Mouse (Mus musculus) MEL (cell line): ENCODE measurements around the gene Sec1. TPM values are rescaled to one million over a fixed set of nuclear protein-coding genes. Genes with fewer than 3 reads are reported as not detected.

ENCODE experiments used
- DNase-seq: peaks from one replicate; pipeline ENCODE4 v3.0.0; 2011; ENCODE audit warnings: low read depth, low spot score
- H3K27ac ChIP-seq: 2 replicates; pipeline ENCODE4 v1.5.1; 2012; ENCODE audit warnings: low read depth, mild to moderate bottlenecking, control low read depth, low read length, moderate library complexity; ENCODE audit not compliant: control insufficient read depth
- H3K27me3 ChIP-seq, 2 experiments: fragments of 150-350 bp in 1 of 2; sonication (generic) in 1 of 2; 2 replicates each; pipeline ENCODE4 v1.6.1; 2012; ENCODE audit warnings: low read length in 2 of 2, mild to moderate bottlenecking in 2 of 2, improper control_type of control experiment in 1 of 2, moderate library complexity in 1 of 2; ENCODE audit not compliant: insufficient read depth in 2 of 2, control insufficient read depth in 1 of 2
- H3K36me3 ChIP-seq, 2 experiments: 2 replicates each; pipeline ENCODE4 v1.6.1; 2012 to 2014; ENCODE audit warnings: low read length in 2 of 2, improper control_type of control experiment in 1 of 2, inconsistent platforms in 1 of 2, mild to moderate bottlenecking in 1 of 2; ENCODE audit not compliant: insufficient read depth in 2 of 2, control insufficient read depth in 1 of 2
- H3K4me1 ChIP-seq, 2 experiments: fragments of 150-350 bp in 1 of 2; sonication (generic) in 1 of 2; 2 replicates each; pipeline ENCODE4 v1.6.1; 2012; ENCODE audit warnings: low read length in 2 of 2, improper control_type of control experiment in 1 of 2, mild to moderate bottlenecking in 1 of 2; ENCODE audit not compliant: insufficient read depth in 2 of 2, control insufficient read depth in 1 of 2
- H3K4me3 ChIP-seq, 2 experiments: fragments of 150-350 bp in 1 of 2; sonication (generic) in 1 of 2; 2 replicates each; pipeline ENCODE4 v1.5.1; 2012; ENCODE audit warnings: low read depth in 2 of 2, low read length in 2 of 2, mild to moderate bottlenecking in 2 of 2, moderate library complexity in 2 of 2, control low read depth in 1 of 2, improper control_type of control experiment in 1 of 2; ENCODE audit not compliant: control insufficient read depth in 1 of 2, insufficient read depth in 1 of 2
- H3K79me2 ChIP-seq: 2 replicates; pipeline ENCODE4 v1.6.1; 2012; ENCODE audit warnings: mild to moderate bottlenecking, low read length, moderate library complexity; ENCODE audit not compliant: control insufficient read depth, poor library complexity, insufficient read depth
- H3K9ac ChIP-seq: 2 replicates; pipeline ENCODE4 v1.6.1; 2012; ENCODE audit warnings: low read depth, mild to moderate bottlenecking, control low read depth, low read length, moderate library complexity; ENCODE audit not compliant: control insufficient read depth, poor library complexity, severe bottlenecking
- H3K9me3 ChIP-seq: fragments of 150-350 bp; sonication (generic); replicated peaks from 2 replicates; pipeline ENCODE4 v1.6.1; 2012; ENCODE audit warnings: mild to moderate bottlenecking, low read length, improper control_type of control experiment, moderate library complexity; ENCODE audit not compliant: insufficient read depth
- BHLHE40 ChIP-seq: IDR thresholded peaks from 2 replicates; pipeline ENCODE4 v1.6.1; 2012; ENCODE audit warnings: low read depth, mild to moderate bottlenecking, inconsistent platforms, low read length, improper control_type of control experiment, borderline replicate concordance
- CHD1 ChIP-seq: IDR thresholded peaks from 2 replicates; pipeline ENCODE4 v1.6.1; 2012; ENCODE audit warnings: low read depth, mild to moderate bottlenecking, inconsistent platforms, low read length, improper control_type of control experiment
- CHD2 ChIP-seq: IDR thresholded peaks from 2 replicates; pipeline ENCODE4 v1.6.1; 2011; ENCODE audit warnings: low read length, improper control_type of control experiment
- E2F4 ChIP-seq: IDR thresholded peaks from 2 replicates; pipeline ENCODE4 v1.6.1; 2011; ENCODE audit warnings: low read depth, low read length, improper control_type of control experiment, borderline replicate concordance
- ELF1 ChIP-seq: IDR thresholded peaks from 2 replicates; pipeline ENCODE4 v1.6.1; 2014; ENCODE audit warnings: low read depth, mild to moderate bottlenecking, inconsistent platforms, low read length, improper control_type of control experiment, moderate library complexity
- EP300 ChIP-seq, 2 experiments: IDR thresholded peaks; 2 replicates each; pipeline ENCODE4 v1.6.1; 2011; ENCODE audit warnings: improper control_type of control experiment in 2 of 2, low read length in 2 of 2, low read depth in 1 of 2, mild to moderate bottlenecking in 1 of 2
- ETS1 ChIP-seq: IDR thresholded peaks from 2 replicates; pipeline ENCODE4 v1.6.1; 2012; ENCODE audit warnings: low read depth, mild to moderate bottlenecking, inconsistent platforms, low read length, improper control_type of control experiment, moderate library complexity
- GATA1 ChIP-seq: IDR thresholded peaks from 2 replicates; pipeline ENCODE4 v1.6.1; 2011; ENCODE audit warnings: low read depth, low read length, improper control_type of control experiment
- HCFC1 ChIP-seq: IDR thresholded peaks from 2 replicates; pipeline ENCODE4 v1.6.1; 2012; ENCODE audit warnings: low read depth, mild to moderate bottlenecking, inconsistent platforms, low read length, improper control_type of control experiment, moderate library complexity
- JUND ChIP-seq: IDR thresholded peaks from 2 replicates; pipeline ENCODE4 v1.6.1; 2011; ENCODE audit warnings: low read depth, mild to moderate bottlenecking, improper control_type of control experiment, low read length
- KAT2A ChIP-seq: conservative IDR thresholded peaks from 2 replicates; pipeline ENCODE4 v1.6.1; 2012; ENCODE audit warnings: low read depth, low read length, improper control_type of control experiment, inconsistent platforms
- MAZ ChIP-seq: IDR thresholded peaks from 2 replicates; pipeline ENCODE4 v1.6.1; 2012; ENCODE audit warnings: low read depth, mild to moderate bottlenecking, inconsistent platforms, low read length, improper control_type of control experiment
- MYC ChIP-seq: IDR thresholded peaks from 2 replicates; pipeline ENCODE4 v1.6.1; 2011; ENCODE audit warnings: low read depth, mild to moderate bottlenecking, low read length, improper control_type of control experiment, moderate library complexity
- NRF1 ChIP-seq: IDR thresholded peaks from 2 replicates; pipeline ENCODE4 v1.6.1; 2014; ENCODE audit warnings: low read depth, mild to moderate bottlenecking, inconsistent platforms, low read length, improper control_type of control experiment, moderate library complexity; ENCODE audit not compliant: poor library complexity, insufficient read depth, severe bottlenecking
- POLR2AphosphoS2 ChIP-seq: IDR thresholded peaks from 2 replicates; pipeline ENCODE4 v1.6.1; 2011; ENCODE audit warnings: low read length, improper control_type of control experiment
- POLR2AphosphoS5 ChIP-seq: IDR thresholded peaks from 2 replicates; pipeline ENCODE4 v1.6.1; 2012; ENCODE audit warnings: low read depth, borderline replicate concordance, mild to moderate bottlenecking, inconsistent platforms, low read length, moderate library complexity, mixed read lengths
- RAD21 ChIP-seq: IDR thresholded peaks from 2 replicates; pipeline ENCODE4 v1.6.1; 2011; ENCODE audit warnings: mild to moderate bottlenecking, low read depth, low read length, improper control_type of control experiment
- RCOR1 ChIP-seq: IDR thresholded peaks from 2 replicates; pipeline ENCODE4 v1.6.1; 2012; ENCODE audit warnings: low read depth, mild to moderate bottlenecking, inconsistent platforms, low read length, improper control_type of control experiment
- SMC3 ChIP-seq: IDR thresholded peaks from 2 replicates; pipeline ENCODE4 v1.6.1; 2011; ENCODE audit warnings: low read depth, low read length, improper control_type of control experiment
- TAL1 ChIP-seq: IDR thresholded peaks from 2 replicates; pipeline ENCODE4 v1.6.1; 2012; ENCODE audit warnings: mild to moderate bottlenecking, inconsistent platforms, low read length, moderate library complexity, mixed read lengths
- TCF12 ChIP-seq: IDR thresholded peaks from 2 replicates; pipeline ENCODE4 v1.6.1; 2014; ENCODE audit warnings: low read depth, mild to moderate bottlenecking, inconsistent platforms, low read length, improper control_type of control experiment, moderate library complexity
- USF1 ChIP-seq: IDR thresholded peaks from 2 replicates; pipeline ENCODE4 v1.6.1; 2014; ENCODE audit warnings: low read depth, mild to moderate bottlenecking, inconsistent platforms, low read length, improper control_type of control experiment, moderate library complexity
- ZC3H11A ChIP-seq: IDR thresholded peaks from 2 replicates; pipeline ENCODE4 v1.6.1; 2012; ENCODE audit warnings: low read depth, mild to moderate bottlenecking, inconsistent platforms, low read length, improper control_type of control experiment
- ZKSCAN1 ChIP-seq: IDR thresholded peaks from 2 replicates; pipeline ENCODE4 v1.6.1; 2012; ENCODE audit warnings: low read depth, mild to moderate bottlenecking, inconsistent platforms, low read length, improper control_type of control experiment, moderate library complexity
- ZMIZ1 ChIP-seq: IDR thresholded peaks from 2 replicates; pipeline ENCODE4 v1.6.1; 2012; ENCODE audit warnings: low read depth, mild to moderate bottlenecking, inconsistent platforms, low read length, improper control_type of control experiment, moderate library complexity
- ZNF384 ChIP-seq: IDR thresholded peaks from 2 replicates; pipeline ENCODE4 v1.6.1; 2012; ENCODE audit warnings: low read depth, mild to moderate bottlenecking, inconsistent platforms, low read length, improper control_type of control experiment
- polyA plus RNA-seq, 2 experiments: library from polyadenylated mRNA; stranded (reverse) in 1 of 2; unstranded in 1 of 2; fragments of >175 nt in 1 of 2; fragments of >200 nt in 1 of 2; gene quantifications; 2 replicates each; pipeline versions ENCODE4 v1.2.1 to v1.2.4; 2012; ENCODE audit warnings: low replicate concordance in 2 of 2, low read depth in 1 of 2; ENCODE audit not compliant: insufficient read length in 2 of 2, insufficient read depth in 1 of 2, missing spikeins in 1 of 2
- total RNA-seq: library from RNA; depleted of rRNA; stranded (reverse); fragments of 300-350 nt; gene quantifications from 2 replicates; pipeline ENCODE4 v1.2.3, GENCODE M21; 2012

The Sec1 gene
- total and polyA plus RNA-seq, 3 experiments: not detected

DNA sequence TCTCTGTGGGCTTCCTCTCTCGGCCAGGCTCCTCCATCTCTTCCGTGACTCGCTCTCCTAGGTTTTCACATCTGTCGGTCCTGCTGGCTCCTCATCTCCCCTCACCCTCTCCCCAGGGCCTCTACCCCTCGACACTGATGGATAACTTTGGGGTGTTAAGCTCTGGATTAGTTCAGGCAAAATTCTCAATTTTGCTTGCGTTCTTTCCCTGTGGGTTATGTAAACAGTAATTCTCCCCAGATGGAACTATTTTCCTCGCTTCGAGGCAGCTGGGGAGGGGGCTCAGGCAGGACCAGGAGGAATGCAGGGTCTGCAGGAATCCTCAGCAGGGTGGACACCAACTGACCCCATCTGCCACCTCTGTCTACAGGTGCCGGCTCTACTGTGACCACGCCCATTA, 8.4 kb downstream of the Sec1 start:
- H3K36me3 ChIP-seq: peaks cover 0 to 16% of the 10 kb centered on the region in 2 experiments; a peak in 2 of 4 replicates
- no peak overlapping the region for H3K9ac ChIP-seq
- H3K79me2 ChIP-seq: no peaks in the 10 kb centered on the region
- DNase-seq: no peak
- H3K4me3 ChIP-seq: no peak overlapping the region
- no peak overlapping the region for H3K27ac ChIP-seq
- TF ChIP-seq POLR2AphosphoS2 (no peak), ELF1 (no peak), EP300 (IDR thresholded peaks at IDR 0.05; ENCODE audit: low read depth in 1 of 2, low read length in 2 of 2) (no peak), MYC (no peak), MAZ (no peak), GATA1 (no peak), ZNF384 (no peak), ZMIZ1 (no peak), TAL1 (no peak), HCFC1 (no peak), SMC3 (no peak), E2F4 (no peak), TCF12 (no peak), ZC3H11A (no peak), NRF1 (no peak), RCOR1 (no peak), POLR2AphosphoS5 (no peak), BHLHE40 (no peak), KAT2A (no peak)
- H3K4me1 ChIP-seq: peaks cover 13 to 18% of the 10 kb centered on the region in 2 experiments
- H3K9me3 ChIP-seq: no peaks in the 10 kb centered on the region
- peaks cover 1 to 3% of the 10 kb centered on the region in 2 experiments; a peak in 2 of 4 replicates for H3K27me3 ChIP-seq

DNA sequence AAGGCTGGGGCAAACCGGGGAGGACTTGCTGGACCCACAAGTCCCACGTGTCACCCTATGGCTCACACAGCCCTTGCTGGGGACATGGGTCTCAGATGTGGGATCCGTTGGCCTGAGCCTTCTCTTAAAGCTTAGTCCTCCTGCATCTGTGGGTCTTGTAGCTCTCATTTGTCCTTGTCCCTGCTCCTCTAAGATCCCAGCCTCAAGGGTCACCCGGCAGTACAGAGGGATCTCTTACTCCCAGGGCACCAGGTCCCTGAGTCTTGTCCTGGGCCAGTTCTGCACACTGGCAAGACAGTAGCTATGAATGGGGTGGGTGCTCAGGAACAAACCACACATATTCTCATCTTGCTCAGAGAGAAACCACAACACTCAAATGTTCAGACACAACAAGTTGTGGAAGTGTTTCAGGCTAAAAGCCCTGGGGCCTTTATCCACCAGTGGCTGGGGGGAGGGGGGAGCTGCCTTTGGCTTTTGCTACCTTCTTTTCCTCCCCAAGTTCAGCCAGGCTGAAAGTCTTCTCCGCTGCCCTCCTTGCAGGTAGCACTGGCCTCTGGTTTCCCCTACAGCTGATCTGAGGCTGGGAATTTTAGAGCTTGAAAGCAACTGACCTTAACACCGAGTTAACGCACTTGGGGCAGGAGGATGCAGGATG, 10.7 kb downstream of the Sec1 start, which contains the start of gene Ntn5:
Gene Ntn5, plus strand, starts transcription at position 627 of the 655 bp plus-strand sequence.
- H3K79me2 ChIP-seq: no peaks in the 10 kb centered on the region
- H3K27ac ChIP-seq: no peak within 1 kb of the TSS
- TF ChIP-seq E2F4 (no peak), RAD21 (no peak), ETS1 (no peak), ZKSCAN1 (no peak), MYC (no peak), ELF1 (no peak), USF1 (no peak), CHD1 (no peak), JUND (no peak), CHD2 (no peak)
- H3K27me3 ChIP-seq: peaks cover 0 to 3% of the 10 kb centered on the region in 2 experiments; a peak in 2 of 4 replicates
- H3K9ac ChIP-seq: no peak within 1 kb of the TSS
- H3K4me3 ChIP-seq: no peak within 1 kb of the TSS
- no peak for DNase-seq
- peaks cover 0 to 17% of the 10 kb centered on the region in 2 experiments; a peak in 2 of 4 replicates for H3K36me3 ChIP-seq
- H3K9me3 ChIP-seq: no peaks in the 10 kb centered on the region
- peaks cover 13 to 20% of the 10 kb centered on the region in 2 experiments for H3K4me1 ChIP-seq
